Mouse (Mus musculus) embryonic facial prominence, embryonic 10.5 days (tissue): ENCODE data around the gene Prkaa1. TPM values are rescaled to one million over a fixed set of nuclear protein-coding genes. Genes with fewer than 3 reads are reported as not detected.

ENCODE experiments used
- DNase-seq: peaks from one replicate; pipeline ENCODE4 v3.0.0-alpha.2; 2017; ENCODE audit warnings: low spot score
- H3K27ac ChIP-seq: fragments of 300-500 bp; sonication (generic); replicated peaks from 2 replicates; pipeline ENCODE4 v1.5.1; 2016; ENCODE audit warnings: mild to moderate bottlenecking
- H3K27me3 ChIP-seq: fragments of 300-500 bp; sonication (generic); replicated peaks from 2 replicates; pipeline ENCODE4 v1.6.1; 2016; ENCODE audit warnings: low read depth, mild to moderate bottlenecking; ENCODE audit not compliant: poor library complexity, severe bottlenecking
- H3K36me3 ChIP-seq: fragments of 300-500 bp; sonication (generic); replicated peaks from 2 replicates; pipeline ENCODE4 v1.6.1; 2016; ENCODE audit warnings: mild to moderate bottlenecking, moderate library complexity
- H3K4me1 ChIP-seq: fragments of 300-500 bp; sonication (generic); 2 replicates; pipeline ENCODE4 v1.6.1; 2016
- H3K4me3 ChIP-seq: fragments of 300-500 bp; sonication (generic); 2 replicates; pipeline ENCODE4 v1.5.1; 2016; ENCODE audit warnings: mild to moderate bottlenecking, moderate library complexity
- H3K9me3 ChIP-seq: fragments of 300-500 bp; sonication (generic); 2 replicates; pipeline ENCODE4 v1.6.1; 2016; ENCODE audit warnings: mild to moderate bottlenecking
- WGBS: fragments of 180-500 bp; shearing (Covaris S2); methylation state at CpG from one replicate; pipeline ENCODE4 v1.1.7; 2016; 5-methylcytosine and 5-hydroxymethylcytosine counted together
- polyA plus RNA-seq: library from polyadenylated mRNA; unstranded; fragments of >200 nt; fragmentation: Nextera tagmentation; extraction: Ambion mirVana; gene quantifications from 2 replicates; pipeline ENCODE4 v1.2.1, GENCODE M21; 2016

Prkaa1 gene
- polyA plus RNA-seq, 1 experiment from 2014 or later, result 16.0 TPM

DNA sequence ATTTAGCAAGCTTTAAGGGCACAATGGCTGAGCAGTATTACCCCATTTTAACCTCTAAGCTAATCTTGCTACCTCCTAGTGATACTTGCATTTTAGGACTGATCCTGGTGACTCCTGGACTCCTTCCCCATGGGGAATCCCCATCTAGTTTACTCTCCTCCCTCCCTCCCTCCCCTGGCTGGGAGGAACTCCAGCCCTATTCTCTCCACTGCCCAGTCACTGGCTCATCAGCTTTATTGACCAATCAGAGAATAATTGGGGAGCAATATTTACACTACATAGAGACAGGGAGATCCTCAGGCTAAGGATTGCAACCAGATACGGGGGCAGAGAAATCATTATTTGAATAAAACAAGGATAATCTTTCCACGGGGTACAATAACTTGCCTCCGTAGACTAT is 9.5 kb upstream of the Prkaa1 start:
- Histone ChIP-seq H3K36me3 (no peaks in the 10 kb centered on the region), H3K27ac (no peak overlapping the region), H3K27me3 (no peaks in the 10 kb centered on the region), H3K4me1 (0 out of 2 replicates have a peak, but pooled peaks cover 2% of the 10 kb centered on the region), H3K9me3 (no peaks in the 10 kb centered on the region), H3K4me3 (no peak overlapping the region)
- WGBS, result 87% methylated on average over 3 of the region's 3 CpGs
- no peak for DNase-seq

- no peak overlapping the region for H3K4me3 ChIP-seq
- no peaks in the 10 kb centered on the region for H3K36me3 ChIP-seq
- H3K4me1 ChIP-seq, result 0 out of 2 replicates have a peak, but pooled peaks cover 2% of the 10 kb centered on the region
- no peak overlapping the region for H3K27ac ChIP-seq
- WGBS, result 82% methylated on average over 8 of the region's 8 CpGs
- no peak for DNase-seq
- H3K9me3 ChIP-seq, result no peaks in the 10 kb centered on the region
- no peaks in the 10 kb centered on the region for H3K27me3 ChIP-seq
These were observed 8.6 kb upstream of the Prkaa1 start for GRCm38 (mm10) chr15:5134945-5135483.

DNA sequence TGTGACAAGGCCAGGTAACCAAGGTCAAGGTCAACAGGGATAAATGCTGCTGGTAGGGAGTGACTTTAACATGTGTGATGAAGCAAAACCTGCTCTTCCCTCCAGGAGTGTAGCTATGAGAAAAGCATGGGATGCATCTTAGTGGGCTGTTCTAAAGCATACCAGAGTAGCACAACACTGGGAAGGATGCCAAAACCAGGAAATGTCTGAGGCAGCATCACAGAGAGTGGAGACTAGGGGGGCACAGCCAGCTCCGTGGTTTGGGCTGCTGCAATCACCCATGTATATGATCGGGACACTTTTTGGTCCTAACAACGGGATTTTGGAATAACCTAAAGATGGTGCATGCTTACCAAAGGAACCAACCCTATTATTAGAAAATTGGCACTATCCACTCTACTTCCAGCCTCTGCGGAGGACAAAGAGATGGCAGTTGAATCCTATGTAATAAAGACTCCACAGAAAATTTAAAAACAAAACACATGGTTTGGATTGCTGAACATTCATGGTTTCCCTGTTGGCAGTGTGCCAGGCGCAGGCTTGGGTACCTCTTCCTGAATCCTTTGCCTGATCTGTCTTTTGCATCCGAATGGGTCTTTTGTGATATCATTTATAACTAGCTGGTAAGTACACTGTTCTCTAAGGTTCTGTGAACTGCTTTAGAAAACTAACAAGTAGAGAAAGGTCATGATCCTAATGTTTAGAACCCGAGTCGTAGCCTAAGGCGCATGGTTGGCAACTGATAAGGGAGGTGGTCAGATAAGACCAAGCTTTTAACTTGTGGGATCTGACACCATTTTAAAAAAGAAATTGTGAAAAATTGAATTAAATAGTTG is 5.4 kb upstream of the Prkaa1 start:
- 0 out of 2 replicates have a peak, but pooled peaks cover 4% of the 10 kb centered on the region for H3K4me1 ChIP-seq
- no peaks in the 10 kb centered on the region for H3K9me3 ChIP-seq
- 85% methylated on average over 9 of the region's 9 CpGs for WGBS
- H3K4me3 ChIP-seq, result no peak overlapping the region
- no peaks in the 10 kb centered on the region for H3K36me3 ChIP-seq
- no peak for DNase-seq
- no peak overlapping the region for H3K27ac ChIP-seq
- no peaks in the 10 kb centered on the region for H3K27me3 ChIP-seq

DNA sequence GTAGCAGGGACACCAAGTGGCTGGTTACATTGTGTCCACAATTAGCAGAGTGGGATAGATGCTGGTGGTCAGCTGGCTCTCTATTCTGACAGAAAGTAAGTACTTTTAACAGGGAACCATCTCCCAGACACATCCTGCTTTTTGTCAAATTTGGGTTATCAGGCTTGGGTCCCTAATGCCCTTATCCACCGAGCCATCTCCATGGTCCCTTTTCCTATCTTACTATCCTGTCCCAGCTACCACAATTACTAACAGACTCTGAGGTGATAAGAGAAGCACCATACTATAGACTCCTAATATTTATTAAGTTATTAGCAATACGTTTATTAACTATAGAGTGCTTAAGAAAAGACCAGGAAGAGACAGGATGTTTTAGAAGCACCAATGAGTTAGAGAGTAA is 4.3 kb upstream of the Prkaa1 start:
- no peaks in the 10 kb centered on the region for H3K9me3 ChIP-seq
- no peak overlapping the region for H3K27ac ChIP-seq
- no peak overlapping the region for H3K4me3 ChIP-seq
- DNase-seq, result no peak
- 0 out of 2 replicates have a peak, but pooled peaks cover 4% of the 10 kb centered on the region for H3K4me1 ChIP-seq
- H3K27me3 ChIP-seq, result no peaks in the 10 kb centered on the region
- H3K36me3 ChIP-seq, result no peaks in the 10 kb centered on the region
- WGBS, result 87% methylated on average over 2 of the region's 2 CpGs

GRCm38 (mm10) chr15:5139863-5140262 is 3.8 kb upstream of the Prkaa1 start:
- WGBS, result 89% methylated on average over 7 of the region's 7 CpGs
- Histone ChIP-seq H3K4me3 (no peak overlapping the region), H3K4me1 (peaks cover 8% of the 10 kb centered on the region), H3K36me3 (no peaks in the 10 kb centered on the region), H3K27me3 (no peaks in the 10 kb centered on the region), H3K27ac (no peak overlapping the region), H3K9me3 (no peaks in the 10 kb centered on the region)
- no peak for DNase-seq

DNA sequence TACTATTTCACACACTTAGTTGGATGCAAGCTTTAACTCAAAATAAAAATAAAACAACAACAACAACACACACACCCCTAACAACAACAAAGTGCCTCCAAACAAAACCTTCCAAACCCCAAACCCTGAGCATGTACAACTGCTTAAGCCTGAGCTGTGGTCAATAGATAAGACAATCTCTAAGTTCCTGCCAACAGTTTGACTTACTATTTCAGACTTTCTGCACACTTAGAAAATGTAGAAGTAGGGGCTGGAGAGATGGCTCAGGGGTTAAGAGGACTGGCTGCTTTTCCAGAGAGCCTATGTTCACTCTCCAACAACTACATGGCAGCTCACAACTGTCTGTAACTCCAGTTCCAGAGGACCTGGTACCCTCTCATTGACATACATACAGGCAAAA is 3.3 kb upstream of the Prkaa1 start:
- H3K4me1 ChIP-seq, result peaks cover 13% of the 10 kb centered on the region

GRCm38 (mm10) chr15:5142047-5142446 is 1.6 kb upstream of the Prkaa1 start:
- Histone ChIP-seq H3K27ac (no peak overlapping the region), H3K27me3 (no peaks in the 10 kb centered on the region), H3K36me3 (peaks cover 4% of the 10 kb centered on the region; the same call in 1 of the 2 replicates), H3K9me3 (no peaks in the 10 kb centered on the region), H3K4me1 (peaks cover 16% of the 10 kb centered on the region), H3K4me3 (no peak overlapping the region)
- WGBS, result 69% methylated on average over 5 of the region's 5 CpGs
- no peak for DNase-seq

More for the DNA sequence above, 3.3 kb upstream of the Prkaa1 start:
- Histone ChIP-seq H3K4me3 (no peak overlapping the region), H3K9me3 (no peaks in the 10 kb centered on the region), H3K36me3 (no peaks in the 10 kb centered on the region), H3K27me3 (no peaks in the 10 kb centered on the region), H3K27ac (no peak overlapping the region)
- DNase-seq, result no peak

GRCm38 (mm10) chr15:5142714-5143113 is 947 bp upstream of the Prkaa1 start:
- WGBS, result 79% methylated on average over 5 of the region's 5 CpGs
- no peak overlapping the region for H3K4me3 ChIP-seq

DNA sequence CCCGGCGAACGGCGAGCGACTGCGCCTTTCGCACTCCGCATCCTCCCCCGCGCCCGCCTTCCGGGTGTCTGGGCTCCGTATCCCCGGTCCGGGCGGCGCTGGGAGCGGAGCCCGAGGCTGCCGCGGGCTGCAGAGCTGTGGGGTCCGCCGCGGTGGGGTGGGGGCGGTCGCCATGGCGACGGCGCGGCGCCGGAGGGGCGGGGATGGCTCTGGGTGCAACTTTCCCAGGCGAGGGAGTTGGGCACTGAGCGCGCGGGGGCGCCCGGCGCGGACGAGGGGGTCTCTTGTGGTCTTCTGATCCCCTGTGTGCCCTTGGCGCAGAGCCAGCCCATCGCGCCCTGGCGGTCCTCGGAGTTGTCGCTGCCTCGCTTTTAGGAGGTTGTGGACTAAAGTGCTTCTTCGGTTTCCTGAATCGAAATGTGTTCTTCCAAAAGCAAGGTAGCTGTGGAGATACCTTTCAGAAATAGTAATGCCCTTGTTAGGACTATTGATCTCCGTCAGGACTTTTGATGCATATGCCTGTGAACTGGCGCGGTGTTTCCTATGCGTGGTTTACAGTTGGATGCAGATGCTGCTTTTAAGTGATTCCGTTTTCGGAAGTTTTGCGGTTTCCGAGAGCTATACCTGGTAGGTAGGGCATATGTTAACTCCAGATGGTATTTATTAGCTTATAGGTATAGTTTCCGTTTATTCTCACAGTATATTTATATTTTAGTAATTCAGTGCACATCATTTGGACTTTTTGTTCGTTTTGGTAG is 539 bp downstream of the Prkaa1 start:
- 1% methylated on average over 61 of the region's 61 CpGs for WGBS
- Histone ChIP-seq H3K36me3 (peaks cover 4% of the 10 kb centered on the region; the same call in 1 of the 2 replicates), H3K4me1 (peaks cover 24% of the 10 kb centered on the region), H3K4me3 (peak overlapping the region; percentile 88), H3K9me3 (no peaks in the 10 kb centered on the region), H3K27ac (peak overlapping the region; percentile 94), H3K27me3 (no peaks in the 10 kb centered on the region)
- DNase-seq, result peak; percentile 84

More at GRCm38 (mm10) chr15:5142714-5143113, 947 bp upstream of the Prkaa1 start:
- no peak for DNase-seq
- Histone ChIP-seq H3K4me1 (peaks cover 16% of the 10 kb centered on the region), H3K27me3 (no peaks in the 10 kb centered on the region), H3K27ac (no peak overlapping the region), H3K9me3 (no peaks in the 10 kb centered on the region), H3K36me3 (peaks cover 4% of the 10 kb centered on the region; the same call in 1 of the 2 replicates)

- H3K4me3 ChIP-seq, result peak overlapping the region; percentile 88
- H3K27ac ChIP-seq, result no peak overlapping the region
- DNase-seq, result no peak
- peaks cover 4% of the 10 kb centered on the region; the same call in 1 of the 2 replicates for H3K36me3 ChIP-seq
- H3K9me3 ChIP-seq, result no peaks in the 10 kb centered on the region
- H3K27me3 ChIP-seq, result no peaks in the 10 kb centered on the region
- 41% methylated on average over 9 of the region's 9 CpGs for WGBS
- peaks cover 28% of the 10 kb centered on the region for H3K4me1 ChIP-seq
These were observed 1.7 kb downstream of the Prkaa1 start for GRCm38 (mm10) chr15:5145196-5145945.

GRCm38 (mm10) chr15:5149187-5149586 is 5.5 kb downstream of the Prkaa1 start:
- no peak overlapping the region for H3K27ac ChIP-seq
- no peak overlapping the region for H3K4me3 ChIP-seq
- whole genome bisulfite sequencing, result 74% methylated on average over 4 of the region's 4 CpGs
- no peaks in the 10 kb centered on the region for H3K9me3 ChIP-seq
- peaks cover 4% of the 10 kb centered on the region; the same call in 1 of the 2 replicates for H3K36me3 ChIP-seq
- H3K4me1 ChIP-seq, result peaks cover 27% of the 10 kb centered on the region
- H3K27me3 ChIP-seq, result no peaks in the 10 kb centered on the region
- no peak for DNase-seq

GRCm38 (mm10) chr15:5152171-5152570 is 8.5 kb downstream of the Prkaa1 start:
- H3K36me3 ChIP-seq, result no peaks in the 10 kb centered on the region; the same call in 1 of the 2 replicates
- no peaks in the 10 kb centered on the region for H3K27me3 ChIP-seq
- no peak overlapping the region for H3K27ac ChIP-seq
- WGBS, result 93% methylated on average over 6 of the region's 6 CpGs
- peaks cover 25% of the 10 kb centered on the region for H3K4me1 ChIP-seq
- no peak for DNase-seq
- H3K4me3 ChIP-seq, result no peak overlapping the region
- H3K9me3 ChIP-seq, result no peaks in the 10 kb centered on the region
